Mouse (Mus musculus) lung, postnatal 0 days (tissue): ENCODE data around the gene Psd. TPM values are rescaled to one million over a fixed set of nuclear protein-coding genes. Genes with fewer than 3 reads are reported as not detected.

ENCODE experiments used
- ATAC-seq: fragments of 200-750 bp; cut with Nextera tagmentation; 2 replicates; pipeline ENCODE4 v1.8.0; 2017; ENCODE audit warnings: moderate library complexity
- DNase-seq: peaks from one replicate; pipeline ENCODE4 v3.0.0-alpha.2; 2016; ENCODE audit warnings: low spot score
- H3K27ac ChIP-seq: fragments of 300-500 bp; sonication (generic); 2 replicates; pipeline ENCODE4 v1.5.1; 2014; ENCODE audit warnings: antibody characterized with exemption, mild to moderate bottlenecking, low read length, mixed read lengths
- H3K27me3 ChIP-seq: fragments of 300-500 bp; sonication (generic); replicated peaks from 2 replicates; pipeline ENCODE4 v1.6.1; 2014; ENCODE audit warnings: low read length, mixed read lengths; ENCODE audit not compliant: insufficient read depth
- H3K36me3 ChIP-seq: fragments of 300-500 bp; sonication (generic); 2 replicates; pipeline ENCODE4 v1.6.1; 2014; ENCODE audit warnings: low read length, mixed read lengths; ENCODE audit not compliant: insufficient read depth
- H3K4me1 ChIP-seq: fragments of 300-500 bp; sonication (generic); 2 replicates; pipeline ENCODE4 v1.6.1; 2014; ENCODE audit warnings: antibody characterized with exemption, low read depth, low read length, mixed read lengths; ENCODE audit not compliant: insufficient read depth
- H3K4me2 ChIP-seq: fragments of 300-500 bp; sonication (generic); replicated peaks from 2 replicates; pipeline ENCODE4 v1.6.1; 2014; ENCODE audit warnings: low read depth, mild to moderate bottlenecking, low read length, moderate library complexity, mixed read lengths
- H3K4me3 ChIP-seq: fragments of 300-500 bp; sonication (generic); 2 replicates; pipeline ENCODE4 v1.5.1; 2014; ENCODE audit warnings: low read depth, low read length
- H3K9ac ChIP-seq: fragments of 300-500 bp; sonication (generic); replicated peaks from 2 replicates; pipeline ENCODE4 v1.6.1; 2014; ENCODE audit warnings: low read depth, mild to moderate bottlenecking
- H3K9me3 ChIP-seq: fragments of 300-500 bp; sonication (generic); 2 replicates; pipeline ENCODE4 v1.6.1; 2016; ENCODE audit warnings: low read length, mixed read lengths
- CTCF ChIP-seq: IDR thresholded peaks from 2 replicates; pipeline ENCODE4 v1.5.1; 2016; ENCODE audit warnings: antibody characterized with exemption, mild to moderate bottlenecking
- EP300 ChIP-seq: IDR thresholded peaks from 2 replicates; pipeline ENCODE4 v1.6.1; 2016; ENCODE audit warnings: antibody characterized with exemption, mild to moderate bottlenecking, control low read depth
- WGBS: fragments of 180-500 bp; shearing (Covaris S2); extraction: QIAGEN DNeasy Blood & Tissue Kit; methylation state at CpG from one replicate; pipeline ENCODE4 v1.1.7; 2014; 5-methylcytosine and 5-hydroxymethylcytosine counted together
- microRNA counts: library from miRNA; unstranded; fragments of <30 nt; microRNA quantifications from one replicate; lab custom pipeline; 2015
- microRNA-seq: library from miRNA; unstranded; fragments of <30 nt; microRNA quantifications from one replicate; pipeline ENCODE4, GENCODE M21; 2016
- polyA plus RNA-seq: library from polyadenylated mRNA; unstranded; fragments of >200 nt; fragmentation: Nextera tagmentation; extraction: Ambion mirVana; gene quantifications from 2 replicates; pipeline ENCODE4 v1.2.1, GENCODE M21; 2015

Gene Psd
- polyA plus RNA-seq, 1 experiment from 2014 or later, result 2.7 TPM

DNA sequence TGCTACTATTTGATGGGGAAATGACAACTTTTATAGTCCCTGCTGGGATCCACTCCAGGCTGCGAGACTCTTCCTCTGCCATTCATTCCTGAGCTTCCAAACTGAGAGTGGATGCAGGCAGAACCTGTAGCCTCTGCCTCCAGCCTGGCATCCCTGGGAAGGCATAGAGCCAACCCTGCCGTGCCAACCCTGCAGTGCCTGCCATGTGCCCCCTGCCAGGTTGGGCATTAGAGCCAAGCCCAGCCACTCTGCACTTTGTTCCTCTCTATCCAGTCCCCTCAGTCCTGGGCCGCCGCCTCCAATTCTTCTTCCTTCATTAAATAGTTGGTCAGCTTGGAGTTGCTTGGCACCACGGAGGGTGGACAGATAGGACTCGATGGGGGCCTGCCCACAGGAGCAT, 40.9 kb downstream of the Psd start:
- peaks cover 47% of the 10 kb centered on the region for H3K36me3 ChIP-seq
- no peaks in the 10 kb centered on the region for H3K9me3 ChIP-seq
- DNase-seq, result no peak
- no peak overlapping the region for H3K4me2 ChIP-seq
- H3K27ac ChIP-seq, result no peak overlapping the region
- no peaks in the 10 kb centered on the region for H3K4me1 ChIP-seq
- no peak overlapping the region for H3K4me3 ChIP-seq
- 90% methylated on average over 6 of the region's 6 CpGs for whole genome bisulfite sequencing
- no peak for TF ChIP-seq CTCF
- no peak for TF ChIP-seq EP300
- H3K9ac ChIP-seq, result no peak overlapping the region
- no peak for ATAC-seq
- no peaks in the 10 kb centered on the region for H3K27me3 ChIP-seq

DNA sequence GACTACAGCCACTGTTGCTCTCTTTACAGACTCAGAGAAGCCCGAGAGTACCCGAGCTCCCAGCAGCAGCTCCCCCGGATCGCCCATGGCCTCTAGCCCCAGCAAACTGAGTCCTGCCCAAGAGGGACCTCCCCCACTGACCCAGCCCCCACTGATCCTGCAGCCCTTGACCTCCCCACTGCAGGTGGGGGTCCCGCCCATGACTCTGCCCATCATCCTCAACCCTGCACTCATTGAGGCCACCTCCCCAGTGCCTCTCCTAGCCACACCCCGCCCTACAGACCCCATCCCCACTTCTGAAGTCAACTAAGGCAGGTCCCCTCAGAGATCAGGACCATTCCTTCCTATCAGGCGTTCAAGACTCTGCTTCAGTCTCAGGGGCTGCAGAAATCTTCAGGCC, 41.3 kb downstream of the Psd start:
- Histone ChIP-seq H3K4me1 (no peaks in the 10 kb centered on the region), H3K4me3 (no peak overlapping the region), H3K27ac (no peak overlapping the region), H3K27me3 (no peaks in the 10 kb centered on the region), H3K9ac (no peak overlapping the region), H3K9me3 (no peaks in the 10 kb centered on the region), H3K36me3 (peaks cover 47% of the 10 kb centered on the region), H3K4me2 (no peak overlapping the region)
- no peak for ATAC-seq
- WGBS, result 87% methylated on average over 7 of the region's 7 CpGs
- no peak for TF ChIP-seq CTCF
- TF ChIP-seq EP300, result no peak
- no peak for DNase-seq

DNA sequence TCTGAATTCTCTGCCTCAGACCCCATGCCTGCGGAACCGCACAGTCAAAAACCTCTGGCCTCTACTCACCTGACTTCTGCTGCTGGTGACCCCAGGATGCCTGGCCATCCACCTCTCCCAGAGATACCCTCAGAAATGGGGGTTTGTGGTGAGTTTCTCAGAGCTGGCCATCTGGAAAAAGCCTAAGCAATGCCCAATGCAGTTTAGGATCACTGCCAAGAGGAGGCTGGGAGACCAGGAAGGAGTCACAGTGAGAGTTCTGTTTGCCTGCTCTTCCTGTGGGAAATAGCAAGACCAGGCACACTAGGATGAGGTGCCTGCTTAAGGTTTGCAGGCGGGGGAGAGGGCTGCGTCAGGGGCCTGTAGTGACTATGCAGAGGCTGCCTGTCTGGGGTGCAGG, 42.3 kb downstream of the Psd start:
- ATAC-seq, result no peak
- 87% methylated on average over 4 of the region's 4 CpGs for WGBS
- H3K27me3 ChIP-seq, result no peaks in the 10 kb centered on the region
- no peaks in the 10 kb centered on the region for H3K4me1 ChIP-seq
- H3K4me3 ChIP-seq, result no peak overlapping the region
- no peak overlapping the region for H3K27ac ChIP-seq
- H3K36me3 ChIP-seq, result peaks cover 55% of the 10 kb centered on the region
- no peak overlapping the region for H3K9ac ChIP-seq
- TF ChIP-seq CTCF (no peak), EP300 (no peak)
- no peak for DNase-seq
- no peak overlapping the region for H3K4me2 ChIP-seq
- no peaks in the 10 kb centered on the region for H3K9me3 ChIP-seq

DNA sequence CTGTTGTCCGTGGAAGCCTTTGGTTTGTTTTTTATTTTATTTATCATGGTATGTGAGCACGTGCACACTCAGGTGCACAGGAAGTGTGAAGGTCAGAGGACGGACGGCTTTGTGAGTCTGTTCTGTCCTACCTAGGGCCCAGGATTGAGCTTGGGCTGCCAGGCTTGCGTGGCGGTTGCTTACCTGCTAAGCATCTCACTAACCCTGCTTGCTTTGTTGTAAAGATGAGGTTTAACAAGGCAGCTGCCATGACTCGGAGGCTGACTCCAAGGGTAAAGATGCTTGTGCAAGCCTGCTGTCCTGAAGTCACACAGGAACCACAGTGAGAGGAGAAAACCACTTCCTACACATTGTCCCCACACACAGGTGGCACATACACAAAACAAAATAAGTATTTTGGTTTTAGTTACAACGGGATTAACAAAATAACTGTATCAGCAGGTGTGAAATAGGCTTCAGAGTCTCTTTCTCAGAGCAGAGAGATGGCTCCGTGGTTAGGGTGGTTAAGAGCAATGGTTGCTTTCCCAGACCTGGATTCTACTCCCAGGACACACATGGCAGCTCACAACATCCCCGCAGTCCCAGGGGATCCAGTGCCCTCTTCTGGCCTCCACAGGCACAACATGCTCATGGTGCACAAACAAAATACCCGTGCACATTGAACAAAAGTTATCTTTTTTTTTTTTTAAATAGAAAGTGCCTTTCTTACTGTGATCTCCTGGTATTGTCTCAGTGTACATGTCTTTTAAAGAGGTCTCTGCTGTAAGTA, 44.7 kb downstream of the Psd start:
- no peaks in the 10 kb centered on the region for H3K27me3 ChIP-seq
- TF ChIP-seq EP300 (no peak), CTCF (0 out of 2 replicates have a peak, but pooled peaks have one; percentile 15)
- no peaks in the 10 kb centered on the region for H3K4me1 ChIP-seq
- no peak overlapping the region for H3K4me3 ChIP-seq
- no peak overlapping the region for H3K4me2 ChIP-seq
- H3K36me3 ChIP-seq, result peaks cover 55% of the 10 kb centered on the region
- no peak for DNase-seq
- no peak overlapping the region for H3K27ac ChIP-seq
- 95% methylated on average over 11 of the region's 11 CpGs for WGBS
- no peaks in the 10 kb centered on the region for H3K9me3 ChIP-seq
- no peak for ATAC-seq
- H3K9ac ChIP-seq, result no peak overlapping the region

DNA sequence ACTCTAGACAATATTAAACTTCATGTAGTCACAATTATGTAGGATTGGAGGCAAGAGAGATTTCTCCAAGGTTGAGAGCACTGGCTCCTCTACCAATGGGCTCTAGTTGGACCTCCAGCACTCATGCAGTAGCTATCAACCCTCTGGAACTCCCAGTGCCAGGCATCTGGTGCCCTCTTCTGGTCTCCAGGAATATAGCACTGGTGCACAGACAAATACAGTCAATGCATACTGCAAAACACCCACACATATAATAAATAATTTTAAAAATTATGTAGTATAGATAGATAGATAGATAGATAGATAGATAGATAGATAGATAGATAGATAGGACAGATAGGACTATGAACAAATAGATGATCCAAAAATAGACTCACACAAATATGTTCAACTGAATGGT, 51.6 kb downstream of the Psd start:
- Histone ChIP-seq H3K4me2 (no peak overlapping the region), H3K4me3 (no peak overlapping the region), H3K9ac (no peak overlapping the region), H3K27ac (no peak overlapping the region), H3K4me1 (no peaks in the 10 kb centered on the region), H3K27me3 (no peaks in the 10 kb centered on the region), H3K9me3 (no peaks in the 10 kb centered on the region), H3K36me3 (peaks cover 26% of the 10 kb centered on the region)
- no peak for ATAC-seq
- TF ChIP-seq EP300 (no peak), CTCF (peak; percentile 58)
- peak; percentile 12 for DNase-seq

GRCm38 (mm10) chr19:46264762-46265161, 62.2 kb downstream of the Psd start:
- Histone ChIP-seq H3K9ac (no peak overlapping the region), H3K4me1 (no peaks in the 10 kb centered on the region), H3K36me3 (peaks cover 75% of the 10 kb centered on the region), H3K9me3 (no peaks in the 10 kb centered on the region), H3K4me2 (no peak overlapping the region), H3K27me3 (no peaks in the 10 kb centered on the region), H3K4me3 (no peak overlapping the region), H3K27ac (no peak overlapping the region)
- TF ChIP-seq EP300 (no peak), CTCF (no peak)
- 91% methylated on average over 7 of the region's 7 CpGs for WGBS
- DNase-seq, result no peak
- ATAC-seq, result no peak

MicroRNAs encoded within 50 kb of the gene (microRNA counts, 519-probe panel; counts per million panel counts)
- microRNA mmu-miR-146b (lab: Ali Mortazavi, UCI), result 3,296 counts per million, percentile 19 among the panel's probes with 10 or more counts

Small RNA genes within 50 kb of the gene (microRNA-seq; reads per million reads assigned to microRNA genes)
- gene Mir146b, result 3.7 reads per million, percentile 10 among the genes with 10 or more reads in this experiment

Other genes with a start within 250 kb of the Psd start
- not detected in 2 replicates for gene Elovl3, start 195.3 kb downstream of the Psd start, polyA plus RNA-seq
- gene Pitx3, start 178.8 kb downstream of the Psd start, polyA plus RNA-seq, result not detected in 2 replicates
- gene Gbf1, start 174.6 kb downstream of the Psd start, polyA plus RNA-seq, result 32.1 and 34.3 TPM in 2 replicates
- 12.5 and 21.1 TPM in 2 replicates for gene Nfkb2, start 22.8 kb downstream of the Psd start, polyA plus RNA-seq
- 12.9 and 13.0 TPM in 2 replicates for gene Fbxl15, start 1.0 kb upstream of the Psd start, polyA plus RNA-seq
- gene Cuedc2, start 11.5 kb upstream of the Psd start, polyA plus RNA-seq, result 94.9 and 99.9 TPM in 2 replicates
- gene Mfsd13a, start 14.0 kb upstream of the Psd start, polyA plus RNA-seq, result 6.4 and 6.6 TPM in 2 replicates
- gene 2310034G01Rik, start 23.1 kb upstream of the Psd start, polyA plus RNA-seq, result 5.0 and 7.1 TPM in 2 replicates
- 98.2 and 104 TPM in 2 replicates for gene Actr1a, start 68.6 kb upstream of the Psd start, polyA plus RNA-seq
- 13.1 and 14.2 TPM in 2 replicates for gene Sufu, start 69.7 kb upstream of the Psd start, polyA plus RNA-seq
- gene Trim8, start 174.5 kb upstream of the Psd start, polyA plus RNA-seq, result 34.1 and 34.8 TPM in 2 replicates
- gene Arl3, start 246.0 kb upstream of the Psd start, polyA plus RNA-seq, result 52.6 and 70.9 TPM in 2 replicates
- gene Sfxn2, start 246.2 kb upstream of the Psd start, polyA plus RNA-seq, result 18.4 and 19.6 TPM in 2 replicates